8 mouse cellular contexts compared by ENCODE assay signal in genomic region chr12:45067047-45067685, GRCm38 (mm10). TPM values are rescaled to one million over a fixed set of nuclear protein-coding genes. Genes with fewer than 3 reads are reported as not detected.
A peak's percentile ranks its signal among the peaks of the same experiment; 100 is the strongest.
DNase-seq lines count a peak whose midpoint lies in the region; ATAC-seq and TF ChIP-seq lines count a peak whose summit lies in the region.

No protein-coding gene starts in this region.

- peak overlapping the region; percentile 13 for H3K4me2 ChIP-seq in forebrain, embryonic 12.5 days
- peak overlapping the region; percentile 47 for H3K4me2 ChIP-seq in intestine, postnatal 0 days (replicated peaks; ENCODE audit: low read depth)

- H3K27ac ChIP-seq in forebrain, embryonic 12.5 days: no peak overlapping the region
- H3K27ac ChIP-seq in intestine, postnatal 0 days (ENCODE audit: low read depth, low read length): peak overlapping the region; percentile 35; the same call in 1 of the 2 replicates

- peak; percentile 37 for DNase-seq in gastrocnemius, postnatal 25 days
- no peak for DNase-seq in gastrocnemius, postnatal 10 days
- DNase-seq in neural tube, embryonic 10.5 days (ENCODE audit: extremely low spot score, low spot score): peak; percentile 29
- DNase-seq in urinary bladder, postnatal 10 days (ENCODE audit: low spot score): no peak
- no peak for DNase-seq in urinary bladder, postnatal 4 days (ENCODE audit: low spot score in 2 of 2)

- peak; percentile 64 for ATAC-seq in forebrain, embryonic 12.5 days (ENCODE audit: low FRiP score)
- 0 out of 2 replicates have a peak, but pooled peaks have one; percentile 17 for ATAC-seq in intestine, postnatal 0 days
- ATAC-seq in megakaryocyte progenitor cell, adult 5-6 weeks (replicated peaks; ENCODE audit: poor library complexity): no peak

- WGBS in forebrain, embryonic 12.5 days: 27% methylated on average over 11 of the region's 11 CpGs
- 13% methylated on average over 11 of the region's 11 CpGs for WGBS in intestine, postnatal 0 days

- TF ChIP-seq CTCF in intestine, postnatal 0 days (IDR thresholded peaks at IDR 0.05; ENCODE audit: low read depth): 0 out of 2 replicates have a peak, but pooled peaks have one; percentile 13

- peaks cover 2% of the 10 kb centered on the region; the same call in 1 of the 2 replicates for H3K27me3 ChIP-seq in forebrain, embryonic 12.5 days
- H3K27me3 ChIP-seq in intestine, postnatal 0 days (replicated peaks; ENCODE audit: control insufficient read depth, insufficient read depth, low read length): no peaks in the 10 kb centered on the region

- peaks cover 10% of the 10 kb centered on the region; the same call in 1 of the 2 replicates for H3K4me1 ChIP-seq in forebrain, embryonic 12.5 days
- no peaks in the 10 kb centered on the region; the same call in 1 of the 2 replicates for H3K4me1 ChIP-seq in intestine, postnatal 0 days (replicated peaks; ENCODE audit: control insufficient read depth, insufficient read depth, low read length)

- H3K9ac ChIP-seq in forebrain, embryonic 12.5 days: no peak overlapping the region
- H3K9ac ChIP-seq in intestine, postnatal 0 days (ENCODE audit: low read depth, low read length): no peak overlapping the region

- no peaks in the 10 kb centered on the region for H3K9me3 ChIP-seq in forebrain, embryonic 12.5 days
- no peaks in the 10 kb centered on the region for H3K9me3 ChIP-seq in intestine, postnatal 0 days (ENCODE audit: control insufficient read depth)

- no peaks in the 10 kb centered on the region for H3K36me3 ChIP-seq in forebrain, embryonic 12.5 days (replicated peaks)
- no peaks in the 10 kb centered on the region for H3K36me3 ChIP-seq in intestine, postnatal 0 days (ENCODE audit: control insufficient read depth, insufficient read depth)

- H3K4me3 ChIP-seq in forebrain, embryonic 12.5 days (replicated peaks): no peak overlapping the region
- H3K4me3 ChIP-seq in intestine, postnatal 0 days (ENCODE audit: low read depth, low read length): no peak overlapping the region

RNA-seq across cellular contexts. Expression of gene Stxbp6, which starts 7.3 kb away (rescaled TPM):
- 1 to 10 TPM; 4.2 to 9.0 TPM for total RNA-seq in gastrocnemius, postnatal 25 days (2021)
- total RNA-seq in gastrocnemius, postnatal 10 days (2021): 10 to 100 TPM; 11.4 to 11.7 TPM
- 11.8 and 14.6 TPM in 2 replicates for polyA plus RNA-seq in forebrain, embryonic 12.5 days (2016; fragmentation: Nextera tagmentation; extraction: Ambion mirVana)
- 9.2 and 14.7 TPM in 2 replicates for polyA plus RNA-seq in intestine, postnatal 0 days (2015; fragmentation: Nextera tagmentation; extraction: Ambion mirVana)
- total RNA-seq in megakaryocyte progenitor cell, adult 5-6 weeks (2015): 4.3 and 11.7 TPM in 2 replicates
- total RNA-seq in megakaryocyte progenitor cell, adult 5-6 weeks (2017): 7.0 and 18.3 TPM in 2 replicates

Comparison
In these comparisons a context has a peak if more than half of its experiments do, and no peak if none do; other contexts are left out.
1. DNase-seq: peak in gastrocnemius, postnatal 25 days (single experiment) and neural tube, embryonic 10.5 days (single experiment); none in gastrocnemius, postnatal 10 days (single experiment), urinary bladder, postnatal 10 days (single experiment) and urinary bladder, postnatal 4 days (0 of 2).